Mouse (Mus musculus) MEL (cell line): ENCODE measurements around the gene Ddx3x. TPM values are rescaled to one million over a fixed set of nuclear protein-coding genes. Genes with fewer than 3 reads are reported as not detected.
A peak's percentile ranks its signal among the peaks of the same experiment; 100 is the strongest.

Experiments
- DNase-seq: peaks from one replicate; pipeline ENCODE4 v3.0.0; 2011; ENCODE audit warnings: low read depth, low spot score
- H3K27ac ChIP-seq: 2 replicates; pipeline ENCODE4 v1.5.1; 2012; ENCODE audit warnings: low read depth, mild to moderate bottlenecking, control low read depth, low read length, moderate library complexity; ENCODE audit not compliant: control insufficient read depth
- H3K27me3 ChIP-seq, 2 experiments: fragments of 150-350 bp in 1 of 2; sonication (generic) in 1 of 2; 2 replicates each; pipeline ENCODE4 v1.6.1; 2012; ENCODE audit warnings: low read length in 2 of 2, mild to moderate bottlenecking in 2 of 2, improper control_type of control experiment in 1 of 2, moderate library complexity in 1 of 2; ENCODE audit not compliant: insufficient read depth in 2 of 2, control insufficient read depth in 1 of 2
- H3K36me3 ChIP-seq, 2 experiments: 2 replicates each; pipeline ENCODE4 v1.6.1; 2012 to 2014; ENCODE audit warnings: low read length in 2 of 2, improper control_type of control experiment in 1 of 2, inconsistent platforms in 1 of 2, mild to moderate bottlenecking in 1 of 2; ENCODE audit not compliant: insufficient read depth in 2 of 2, control insufficient read depth in 1 of 2
- H3K4me1 ChIP-seq, 2 experiments: fragments of 150-350 bp in 1 of 2; sonication (generic) in 1 of 2; 2 replicates each; pipeline ENCODE4 v1.6.1; 2012; ENCODE audit warnings: low read length in 2 of 2, improper control_type of control experiment in 1 of 2, mild to moderate bottlenecking in 1 of 2; ENCODE audit not compliant: insufficient read depth in 2 of 2, control insufficient read depth in 1 of 2
- H3K4me3 ChIP-seq, 2 experiments: fragments of 150-350 bp in 1 of 2; sonication (generic) in 1 of 2; 2 replicates each; pipeline ENCODE4 v1.5.1; 2012; ENCODE audit warnings: low read depth in 2 of 2, low read length in 2 of 2, mild to moderate bottlenecking in 2 of 2, moderate library complexity in 2 of 2, control low read depth in 1 of 2, improper control_type of control experiment in 1 of 2; ENCODE audit not compliant: control insufficient read depth in 1 of 2, insufficient read depth in 1 of 2
- H3K79me2 ChIP-seq: 2 replicates; pipeline ENCODE4 v1.6.1; 2012; ENCODE audit warnings: mild to moderate bottlenecking, low read length, moderate library complexity; ENCODE audit not compliant: control insufficient read depth, poor library complexity, insufficient read depth
- H3K9ac ChIP-seq: 2 replicates; pipeline ENCODE4 v1.6.1; 2012; ENCODE audit warnings: low read depth, mild to moderate bottlenecking, control low read depth, low read length, moderate library complexity; ENCODE audit not compliant: control insufficient read depth, poor library complexity, severe bottlenecking
- H3K9me3 ChIP-seq: fragments of 150-350 bp; sonication (generic); replicated peaks from 2 replicates; pipeline ENCODE4 v1.6.1; 2012; ENCODE audit warnings: mild to moderate bottlenecking, low read length, improper control_type of control experiment, moderate library complexity; ENCODE audit not compliant: insufficient read depth
- CHD1 ChIP-seq: IDR thresholded peaks from 2 replicates; pipeline ENCODE4 v1.6.1; 2012; ENCODE audit warnings: low read depth, mild to moderate bottlenecking, inconsistent platforms, low read length, improper control_type of control experiment
- CHD2 ChIP-seq: IDR thresholded peaks from 2 replicates; pipeline ENCODE4 v1.6.1; 2011; ENCODE audit warnings: low read length, improper control_type of control experiment
- CTCF ChIP-seq, 3 experiments: IDR thresholded peaks in 2 of 3; conservative IDR thresholded peaks in 1 of 3; 2 replicates each; pipeline ENCODE4 v1.5.1; 2011 to 2012; ENCODE audit warnings: low read length in 3 of 3, low read depth in 2 of 3, mild to moderate bottlenecking in 2 of 3, improper control_type of control experiment in 1 of 3, inconsistent platforms in 1 of 3, mixed read lengths in 1 of 3, moderate library complexity in 1 of 3; ENCODE audit not compliant: control insufficient read depth in 1 of 3, insufficient read depth in 1 of 3, poor library complexity in 1 of 3, severe bottlenecking in 1 of 3
- E2F4 ChIP-seq: IDR thresholded peaks from 2 replicates; pipeline ENCODE4 v1.6.1; 2011; ENCODE audit warnings: low read depth, low read length, improper control_type of control experiment, borderline replicate concordance
- ELF1 ChIP-seq: IDR thresholded peaks from 2 replicates; pipeline ENCODE4 v1.6.1; 2014; ENCODE audit warnings: low read depth, mild to moderate bottlenecking, inconsistent platforms, low read length, improper control_type of control experiment, moderate library complexity
- EP300 ChIP-seq, 2 experiments: IDR thresholded peaks; 2 replicates each; pipeline ENCODE4 v1.6.1; 2011; ENCODE audit warnings: improper control_type of control experiment in 2 of 2, low read length in 2 of 2, low read depth in 1 of 2, mild to moderate bottlenecking in 1 of 2
- GATA1 ChIP-seq: IDR thresholded peaks from 2 replicates; pipeline ENCODE4 v1.6.1; 2011; ENCODE audit warnings: low read depth, low read length, improper control_type of control experiment
- HCFC1 ChIP-seq: IDR thresholded peaks from 2 replicates; pipeline ENCODE4 v1.6.1; 2012; ENCODE audit warnings: low read depth, mild to moderate bottlenecking, inconsistent platforms, low read length, improper control_type of control experiment, moderate library complexity
- JUND ChIP-seq: IDR thresholded peaks from 2 replicates; pipeline ENCODE4 v1.6.1; 2011; ENCODE audit warnings: low read depth, mild to moderate bottlenecking, improper control_type of control experiment, low read length
- KAT2A ChIP-seq: conservative IDR thresholded peaks from 2 replicates; pipeline ENCODE4 v1.6.1; 2012; ENCODE audit warnings: low read depth, low read length, improper control_type of control experiment, inconsistent platforms
- MAX ChIP-seq: IDR thresholded peaks from 2 replicates; pipeline ENCODE4 v1.6.1; 2011; ENCODE audit warnings: low read length, improper control_type of control experiment
- MAZ ChIP-seq: IDR thresholded peaks from 2 replicates; pipeline ENCODE4 v1.6.1; 2012; ENCODE audit warnings: low read depth, mild to moderate bottlenecking, inconsistent platforms, low read length, improper control_type of control experiment
- MXI1 ChIP-seq: IDR thresholded peaks from 2 replicates; pipeline ENCODE4 v1.6.1; 2011; ENCODE audit warnings: mild to moderate bottlenecking, low read depth, low read length, improper control_type of control experiment
- MYC ChIP-seq: IDR thresholded peaks from 2 replicates; pipeline ENCODE4 v1.6.1; 2011; ENCODE audit warnings: low read depth, mild to moderate bottlenecking, low read length, improper control_type of control experiment, moderate library complexity
- NRF1 ChIP-seq: IDR thresholded peaks from 2 replicates; pipeline ENCODE4 v1.6.1; 2014; ENCODE audit warnings: low read depth, mild to moderate bottlenecking, inconsistent platforms, low read length, improper control_type of control experiment, moderate library complexity; ENCODE audit not compliant: poor library complexity, insufficient read depth, severe bottlenecking
- POLR2A ChIP-seq, 2 experiments: IDR thresholded peaks; 2 replicates each; pipeline ENCODE4 v1.6.1; 2011 to 2012; ENCODE audit warnings: low read length in 2 of 2, mild to moderate bottlenecking in 2 of 2, control low read depth in 1 of 2, improper control_type of control experiment in 1 of 2, low read depth in 1 of 2, moderate library complexity in 1 of 2; ENCODE audit not compliant: control insufficient read depth in 1 of 2, insufficient read depth in 1 of 2, poor library complexity in 1 of 2
- POLR2AphosphoS2 ChIP-seq: IDR thresholded peaks from 2 replicates; pipeline ENCODE4 v1.6.1; 2011; ENCODE audit warnings: low read length, improper control_type of control experiment
- POLR2AphosphoS5 ChIP-seq: IDR thresholded peaks from 2 replicates; pipeline ENCODE4 v1.6.1; 2012; ENCODE audit warnings: low read depth, borderline replicate concordance, mild to moderate bottlenecking, inconsistent platforms, low read length, moderate library complexity, mixed read lengths
- RAD21 ChIP-seq: IDR thresholded peaks from 2 replicates; pipeline ENCODE4 v1.6.1; 2011; ENCODE audit warnings: mild to moderate bottlenecking, low read depth, low read length, improper control_type of control experiment
- RCOR1 ChIP-seq: IDR thresholded peaks from 2 replicates; pipeline ENCODE4 v1.6.1; 2012; ENCODE audit warnings: low read depth, mild to moderate bottlenecking, inconsistent platforms, low read length, improper control_type of control experiment
- SIN3A ChIP-seq: IDR thresholded peaks from 2 replicates; pipeline ENCODE4 v1.6.1; 2012; ENCODE audit warnings: low read length, improper control_type of control experiment, inconsistent platforms
- SMC3 ChIP-seq: IDR thresholded peaks from 2 replicates; pipeline ENCODE4 v1.6.1; 2011; ENCODE audit warnings: low read depth, low read length, improper control_type of control experiment
- TAL1 ChIP-seq: IDR thresholded peaks from 2 replicates; pipeline ENCODE4 v1.6.1; 2012; ENCODE audit warnings: mild to moderate bottlenecking, inconsistent platforms, low read length, moderate library complexity, mixed read lengths
- TCF12 ChIP-seq: IDR thresholded peaks from 2 replicates; pipeline ENCODE4 v1.6.1; 2014; ENCODE audit warnings: low read depth, mild to moderate bottlenecking, inconsistent platforms, low read length, improper control_type of control experiment, moderate library complexity
- USF1 ChIP-seq: IDR thresholded peaks from 2 replicates; pipeline ENCODE4 v1.6.1; 2014; ENCODE audit warnings: low read depth, mild to moderate bottlenecking, inconsistent platforms, low read length, improper control_type of control experiment, moderate library complexity
- ZKSCAN1 ChIP-seq: IDR thresholded peaks from 2 replicates; pipeline ENCODE4 v1.6.1; 2012; ENCODE audit warnings: low read depth, mild to moderate bottlenecking, inconsistent platforms, low read length, improper control_type of control experiment, moderate library complexity
- ZNF384 ChIP-seq: IDR thresholded peaks from 2 replicates; pipeline ENCODE4 v1.6.1; 2012; ENCODE audit warnings: low read depth, mild to moderate bottlenecking, inconsistent platforms, low read length, improper control_type of control experiment
- polyA plus RNA-seq, 2 experiments: library from polyadenylated mRNA; stranded (reverse) in 1 of 2; unstranded in 1 of 2; fragments of >175 nt in 1 of 2; fragments of >200 nt in 1 of 2; gene quantifications; 2 replicates each; pipeline versions ENCODE4 v1.2.1 to v1.2.4; 2012; ENCODE audit warnings: low replicate concordance in 2 of 2, low read depth in 1 of 2; ENCODE audit not compliant: insufficient read length in 2 of 2, insufficient read depth in 1 of 2, missing spikeins in 1 of 2
- total RNA-seq: library from RNA; depleted of rRNA; stranded (reverse); fragments of 300-350 nt; gene quantifications from 2 replicates; pipeline ENCODE4 v1.2.3, GENCODE M21; 2012

Gene Ddx3x
- total and polyA plus RNA-seq, 3 experiments: 146 to 275 (median 267) TPM

DNA sequence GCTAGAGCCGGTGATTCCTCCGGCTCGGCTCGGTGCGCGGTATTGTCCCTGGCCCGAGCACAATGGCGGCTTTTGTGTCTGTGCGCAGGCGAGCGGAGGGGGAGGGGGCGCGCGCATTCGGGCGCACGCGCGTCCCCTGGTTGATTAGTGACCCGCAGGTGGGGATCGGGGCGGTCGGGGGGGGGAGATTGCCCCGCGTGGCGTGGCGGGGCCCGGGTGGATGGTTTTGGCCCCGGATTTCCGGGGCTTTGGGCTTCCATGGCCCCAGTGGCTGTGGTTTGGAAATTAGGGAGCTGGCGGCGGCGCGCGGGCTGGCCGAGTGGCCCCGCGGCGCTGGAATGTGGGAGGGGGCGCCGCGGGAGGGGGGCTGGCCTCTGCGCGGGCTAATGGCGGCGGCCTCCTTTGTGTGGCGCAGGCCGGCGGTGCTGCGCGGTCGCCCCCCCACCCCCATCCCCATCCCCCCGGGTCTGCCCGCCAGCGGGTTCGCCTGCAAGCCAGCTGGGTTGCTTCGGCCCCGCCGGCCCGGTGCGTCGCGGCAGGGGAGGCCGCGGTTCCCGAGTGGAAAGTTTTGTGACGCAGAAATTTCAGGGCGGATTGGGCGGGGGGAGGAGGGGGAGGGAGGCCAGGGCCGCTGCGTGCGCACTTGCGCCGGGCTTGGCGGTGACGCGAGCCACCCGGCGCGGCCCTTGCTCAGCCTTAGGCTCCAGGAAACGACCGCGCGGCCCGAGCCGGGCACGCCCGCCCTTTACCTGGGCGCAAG lies 739 bp downstream of the Ddx3x start:
- H3K4me1 ChIP-seq: peaks cover 2 to 13% of the 10 kb centered on the region in 2 experiments; a peak in 2 of 4 replicates
- H3K9ac ChIP-seq: peak overlapping the region; percentile 96
- peaks cover 51% of the 10 kb centered on the region for H3K79me2 ChIP-seq
- H3K27me3 ChIP-seq: no peaks in the 10 kb centered on the region
- no peaks in the 10 kb centered on the region for H3K9me3 ChIP-seq
- TF ChIP-seq POLR2AphosphoS5: no peak
- TF ChIP-seq ELF1: no peak
- TF ChIP-seq TCF12: 0 out of 2 replicates have a peak, but pooled peaks have one; percentile 39
- 0 out of 2 replicates have a peak, but pooled peaks have one; percentile 3 for TF ChIP-seq USF1
- TF ChIP-seq GATA1: no peak
- 0 out of 2 replicates have a peak, but pooled peaks have one; percentile 10 for TF ChIP-seq SIN3A
- TF ChIP-seq NRF1: peak; percentile 67
- TF ChIP-seq ZKSCAN1: no peak
- peak; percentile 19; the same call in 1 of the 2 replicates for TF ChIP-seq HCFC1
- TF ChIP-seq MAZ: peak; percentile 17; the same call in 1 of the 2 replicates
- TF ChIP-seq TAL1: no peak
- TF ChIP-seq MXI1: no peak; the same call in 1 of the 2 replicates
- H3K4me3 ChIP-seq: peak overlapping the region; percentile 59 to 68
- DNase-seq: peak; percentile 80
- peak overlapping the region; percentile 96 for H3K27ac ChIP-seq
- peaks cover 27 to 40% of the 10 kb centered on the region in 2 experiments for H3K36me3 ChIP-seq

DNA sequence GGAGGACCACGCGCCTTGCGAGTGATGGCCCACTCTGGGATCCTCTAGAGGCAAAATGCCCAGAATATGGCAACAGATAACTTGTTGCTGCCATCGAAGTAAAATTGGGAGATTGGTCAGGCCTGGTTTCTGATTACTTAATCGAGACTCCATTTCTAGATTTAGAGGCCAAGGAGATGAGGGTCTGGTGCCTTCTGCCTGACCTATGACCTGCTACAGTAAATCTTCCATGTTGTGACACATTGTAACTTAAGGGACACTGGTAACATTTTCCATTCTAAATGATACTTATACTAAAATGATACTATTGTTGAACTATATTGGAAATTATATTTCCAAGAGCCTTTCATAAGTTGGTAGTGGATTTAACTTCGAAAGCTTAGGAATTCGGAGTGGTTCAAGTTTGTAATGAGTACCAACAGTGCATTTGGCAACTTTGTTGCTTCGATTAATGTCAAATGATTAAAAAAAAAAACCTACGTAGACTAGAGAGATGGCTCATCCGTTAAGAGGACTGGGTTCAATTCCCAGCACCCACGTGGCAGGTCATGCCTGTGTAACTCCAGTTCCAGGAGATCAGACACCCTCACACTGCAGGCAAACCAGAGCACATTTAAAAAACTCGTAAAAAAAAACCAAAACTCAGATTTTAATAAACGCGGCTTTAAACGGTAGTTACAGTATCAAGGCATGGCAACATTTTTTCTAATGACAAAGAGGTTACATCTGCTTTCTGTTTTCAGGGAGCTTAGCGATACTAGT lies 1.5 kb downstream of the Ddx3x start:
- Histone ChIP-seq H3K9me3 (no peaks in the 10 kb centered on the region), H3K27ac (peak overlapping the region; percentile 75)
- peak; percentile 57 for DNase-seq
- TF ChIP-seq SIN3A (peak; percentile 46), ZNF384 (peak; percentile 61), MXI1 (peak; percentile 94), POLR2AphosphoS5 (no peak), SMC3 (no peak; the same call in 1 of the 2 replicates), CHD2 (no peak), POLR2A (IDR thresholded peaks at IDR 0.05; ENCODE audit: control insufficient read depth in 1 of 2, insufficient read depth in 1 of 2, low read depth in 1 of 2, low read length in 2 of 2, poor library complexity in 1 of 2) (0 out of 4 replicates have a peak, but pooled peaks of 1 of the 2 experiments have one; percentile 37), CTCF (IDR thresholded peaks at IDR 0.05 in 2 of 3, conservative IDR thresholded peaks at IDR 0.05 in 1 of 3; ENCODE audit: control insufficient read depth in 1 of 3, insufficient read depth in 1 of 3, low read depth in 2 of 3, low read length in 3 of 3, poor library complexity in 1 of 3, severe bottlenecking in 1 of 3) (no peak), RCOR1 (0 out of 2 replicates have a peak, but pooled peaks have one; percentile 33), ELF1 (no peak), KAT2A (no peak), GATA1 (no peak), MYC (peak; percentile 71), MAX (peak; percentile 76), E2F4 (no peak), RAD21 (no peak), USF1 (0 out of 2 replicates have a peak, but pooled peaks have one; percentile 7), CHD1 (peak; percentile 53; the same call in 1 of the 2 replicates), MAZ (peak; percentile 28; the same call in 1 of the 2 replicates), EP300 (IDR thresholded peaks at IDR 0.05; ENCODE audit: low read depth in 1 of 2, low read length in 2 of 2) (no peak), POLR2AphosphoS2 (peak; percentile 13; the same call in 1 of the 2 replicates), JUND (no peak), HCFC1 (peak; percentile 3; the same call in 1 of the 2 replicates)

More for the DNA sequence above, 1.5 kb downstream of the Ddx3x start:
- Histone ChIP-seq H3K4me3 (peak overlapping the region; percentile 59 to 68), H3K79me2 (peaks cover 51% of the 10 kb centered on the region), H3K9ac (peak overlapping the region; percentile 96), H3K36me3 (peaks cover 35 to 43% of the 10 kb centered on the region in 2 experiments), H3K4me1 (peaks cover 2 to 13% of the 10 kb centered on the region in 2 experiments; a peak in 2 of 4 replicates), H3K27me3 (no peaks in the 10 kb centered on the region)
